Mouse (Mus musculus) myocyte (in vitro differentiated cells): ENCODE results near the gene Baiap2.

Experiments used
- CEBPB ChIP-seq: IDR thresholded peaks from 2 replicates; pipeline ENCODE4 v1.6.1; 2011; ENCODE audit warnings: mild to moderate bottlenecking, moderate library complexity; ENCODE audit not compliant: poor library complexity, insufficient read depth, severe bottlenecking
- E2F4 ChIP-seq: IDR thresholded peaks from one replicate; pipeline ENCODE4 v1.6.1; 2011; ENCODE audit warnings: mild to moderate bottlenecking, control low read depth, moderate library complexity; ENCODE audit not compliant: insufficient read depth
- MAX ChIP-seq: IDR thresholded peaks from one replicate; pipeline ENCODE4 v1.6.1; 2011; ENCODE audit warnings: low read depth, mild to moderate bottlenecking, control low read depth
- MYOD1 ChIP-seq, 3 experiments: IDR thresholded peaks; one replicate each; pipeline ENCODE4 v1.6.1; 2011; ENCODE audit warnings: control low read depth in 2 of 3, low read depth in 2 of 3, mild to moderate bottlenecking in 2 of 3, moderate library complexity in 1 of 3; ENCODE audit not compliant: insufficient read length in 2 of 3, control insufficient read depth in 1 of 3
- MYOG ChIP-seq, 3 experiments: IDR thresholded peaks; one replicate each; pipeline ENCODE4 v1.6.1; 2011; ENCODE audit warnings: control low read depth in 2 of 3, low read depth in 2 of 3, mild to moderate bottlenecking in 2 of 3; ENCODE audit not compliant: insufficient read length in 2 of 3, control insufficient read depth in 1 of 3, insufficient read depth in 1 of 3
- POLR2A ChIP-seq: IDR thresholded peaks from one replicate; pipeline ENCODE4 v1.6.1; 2011; ENCODE audit warnings: low read depth, mild to moderate bottlenecking, control low read depth, moderate library complexity; ENCODE audit not compliant: insufficient read length
- POLR2AphosphoS2 ChIP-seq: IDR thresholded peaks from one replicate; pipeline ENCODE4 v1.6.1; 2011; ENCODE audit warnings: low read depth, control low read depth; ENCODE audit not compliant: insufficient read length
- REST ChIP-seq: IDR thresholded peaks from one replicate; pipeline ENCODE4 v1.6.1; 2011; ENCODE audit warnings: mild to moderate bottlenecking, control low read depth, moderate library complexity; ENCODE audit not compliant: insufficient read depth, insufficient read length
- SRF ChIP-seq: IDR thresholded peaks from one replicate; pipeline ENCODE4 v1.6.1; 2011; ENCODE audit warnings: low read depth; ENCODE audit not compliant: control insufficient read depth, insufficient read length
- TCF12 ChIP-seq: IDR thresholded peaks from one replicate; pipeline ENCODE4 v1.6.1; 2011; ENCODE audit warnings: mild to moderate bottlenecking, control low read depth; ENCODE audit not compliant: poor library complexity, insufficient read depth, severe bottlenecking
- TCF3 ChIP-seq: IDR thresholded peaks from one replicate; pipeline ENCODE4 v1.6.1; 2011; ENCODE audit warnings: low read depth, control low read depth; ENCODE audit not compliant: insufficient read length
- USF1 ChIP-seq: IDR thresholded peaks from one replicate; pipeline ENCODE4 v1.6.1; 2011; ENCODE audit warnings: low read depth, mild to moderate bottlenecking, control low read depth, moderate library complexity

GRCm38 (mm10) chr11:119935457-119935856 is 7.1 kb upstream of the Baiap2 start:
- TF ChIP-seq POLR2A: no peak
- no peak for TF ChIP-seq MYOD1 (IDR thresholded peaks at IDR 0.05; ENCODE audit: control insufficient read depth in 1 of 3, insufficient read length in 2 of 3, low read depth in 2 of 3)
- TF ChIP-seq MAX: no peak
- TF ChIP-seq MYOG (IDR thresholded peaks at IDR 0.05; ENCODE audit: control insufficient read depth in 1 of 3, insufficient read depth in 1 of 3, insufficient read length in 2 of 3, low read depth in 2 of 3): no peak
- no peak for TF ChIP-seq POLR2AphosphoS2
- no peak for TF ChIP-seq USF1
- no peak for TF ChIP-seq SRF
- TF ChIP-seq E2F4: no peak
- TF ChIP-seq CEBPB: no peak
- no peak for TF ChIP-seq TCF12
- TF ChIP-seq TCF3: no peak
- no peak for TF ChIP-seq REST
